Mouse (Mus musculus) CD4-positive helper T cell, adult 2 months (primary cell): Measurements from ENCODE around the gene Them4.
A peak's percentile ranks its signal among the peaks of the same experiment; 100 is the strongest.

Experiments used
- DNase-seq: peaks from one replicate; pipeline ENCODE4 v3.0.0-alpha.2; 2012; ENCODE audit warnings: low read depth, missing footprints, low spot score

Gene Them4

DNA sequence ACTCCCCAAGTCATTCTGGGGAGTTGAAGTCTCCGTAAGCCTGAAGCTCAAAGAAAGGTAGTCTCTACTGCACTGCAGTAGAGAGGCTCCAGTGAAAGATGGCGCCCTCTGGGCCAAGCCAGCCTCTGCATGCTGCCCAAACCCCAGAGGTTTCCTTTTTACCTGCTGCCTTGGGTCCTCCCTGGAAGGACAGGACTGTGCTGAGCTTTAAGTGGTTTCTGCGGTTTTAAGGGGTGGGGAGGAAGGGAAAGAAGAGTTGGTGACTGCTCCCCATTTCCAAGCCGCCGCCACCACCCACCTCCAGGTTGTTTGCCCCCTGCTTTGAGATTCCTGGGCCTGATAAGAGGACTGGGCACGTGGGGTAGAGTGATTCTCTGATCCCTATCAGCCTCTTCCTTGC lies 58.7 kb downstream of the Them4 start:
- peak; percentile 48 for DNase-seq

DNA sequence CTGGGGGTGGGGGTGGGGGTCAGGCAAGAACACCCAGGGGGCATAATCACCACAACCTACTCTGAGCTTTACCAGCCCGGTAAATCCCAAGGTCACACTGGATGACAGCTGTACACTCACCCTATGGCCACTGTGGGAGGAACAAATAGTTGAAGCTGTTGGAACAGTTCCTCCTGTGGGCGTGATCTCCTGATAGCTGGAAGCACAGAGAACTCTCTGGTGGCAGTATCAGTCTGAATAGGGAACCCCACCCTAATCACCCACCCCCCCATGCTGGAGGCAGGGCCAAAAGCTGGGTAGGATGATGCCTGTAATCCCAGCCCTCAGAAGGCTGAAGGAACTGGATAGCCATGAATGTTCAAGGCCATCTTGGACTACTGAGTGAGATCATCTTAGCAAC lies 59.8 kb downstream of the Them4 start:
- DNase-seq = no peak

DNA sequence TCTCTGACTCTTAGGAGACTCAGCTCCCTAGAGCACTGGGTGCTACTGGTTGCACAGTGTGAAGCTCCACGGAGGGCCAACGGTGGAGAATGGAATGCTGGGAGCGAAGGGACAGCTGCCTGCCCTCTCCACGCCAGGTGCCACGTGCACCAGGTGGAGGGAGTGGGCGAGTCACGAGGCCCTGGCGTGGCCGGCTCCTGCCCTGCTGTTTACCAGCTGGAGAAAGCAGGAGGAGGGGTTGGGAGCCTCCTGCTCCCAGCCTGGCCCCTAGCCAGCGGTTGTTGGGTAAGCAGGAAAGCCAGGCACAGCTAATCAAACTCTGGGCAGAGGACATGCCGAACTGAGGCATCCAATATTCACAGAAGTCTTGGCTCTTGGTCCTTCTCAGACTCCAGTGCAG lies 61.7 kb downstream of the Them4 start:
- DNase-seq = no peak

DNA sequence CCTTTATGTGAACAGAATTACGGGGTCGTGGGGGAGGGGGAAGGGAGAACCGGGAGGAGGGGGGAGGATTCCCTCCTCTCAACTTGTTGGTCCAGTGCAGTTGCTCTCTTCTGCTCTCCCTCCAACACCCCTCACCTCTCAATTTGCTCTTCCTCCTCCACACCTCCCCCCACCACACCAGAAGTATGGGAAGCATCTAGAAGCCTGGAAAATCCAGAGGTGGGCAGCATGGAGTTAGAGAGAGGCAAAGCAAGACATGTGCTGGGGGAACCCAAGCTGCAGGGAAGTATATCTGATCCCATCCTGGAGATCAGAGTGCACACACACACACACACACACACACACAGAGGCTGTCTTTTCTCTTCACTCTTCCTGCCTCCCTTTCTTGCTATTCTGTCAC lies 62.1 kb downstream of the Them4 start:
- no peak for DNase-seq

DNA sequence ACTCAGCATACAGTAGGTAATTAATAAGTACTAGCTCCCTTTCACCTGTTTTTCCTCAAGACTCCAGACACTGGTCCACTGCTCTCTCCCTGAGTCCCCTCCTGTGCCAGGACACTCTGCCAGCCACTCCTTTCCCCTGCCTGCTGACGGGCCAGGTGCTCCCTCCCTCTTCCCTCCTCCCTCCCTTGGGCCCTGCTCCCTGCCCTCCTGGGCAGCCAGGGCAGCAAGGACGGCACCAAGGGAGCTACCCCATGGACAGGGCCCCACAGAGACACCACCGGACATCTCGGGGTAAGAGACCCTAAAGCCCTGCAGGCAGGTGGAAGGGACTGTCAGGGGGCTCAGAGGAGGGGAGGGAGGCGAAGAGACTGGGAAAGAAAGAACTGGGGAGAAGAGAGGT lies 62.8 kb downstream of the Them4 start, which contains the start of gene Rorc:
Gene Rorc (plus strand): TSS at position 154 of the 400 bp plus-strand sequence.
- no peak for DNase-seq

DNA sequence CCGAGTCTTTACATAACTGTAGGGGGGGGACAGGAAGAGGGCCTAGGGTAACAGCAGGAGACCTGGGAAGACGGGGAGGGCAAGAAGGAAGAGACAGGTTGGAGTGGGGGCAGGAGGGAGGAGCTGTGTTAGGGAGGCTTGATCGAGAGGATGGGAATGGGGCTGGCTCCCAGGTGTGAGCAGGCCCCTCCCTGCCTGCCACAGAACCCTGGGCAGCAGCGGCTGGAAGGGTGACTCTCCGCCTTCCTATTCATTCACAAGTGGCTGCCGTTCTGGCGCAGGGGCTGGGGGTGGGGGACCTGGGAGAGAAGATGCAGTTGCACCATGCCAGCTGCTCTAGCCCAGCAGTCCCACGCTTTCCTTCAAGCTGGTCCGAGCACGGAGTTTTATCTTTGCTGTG lies 63.2 kb downstream of the Them4 start:
- DNase-seq = no peak

DNA sequence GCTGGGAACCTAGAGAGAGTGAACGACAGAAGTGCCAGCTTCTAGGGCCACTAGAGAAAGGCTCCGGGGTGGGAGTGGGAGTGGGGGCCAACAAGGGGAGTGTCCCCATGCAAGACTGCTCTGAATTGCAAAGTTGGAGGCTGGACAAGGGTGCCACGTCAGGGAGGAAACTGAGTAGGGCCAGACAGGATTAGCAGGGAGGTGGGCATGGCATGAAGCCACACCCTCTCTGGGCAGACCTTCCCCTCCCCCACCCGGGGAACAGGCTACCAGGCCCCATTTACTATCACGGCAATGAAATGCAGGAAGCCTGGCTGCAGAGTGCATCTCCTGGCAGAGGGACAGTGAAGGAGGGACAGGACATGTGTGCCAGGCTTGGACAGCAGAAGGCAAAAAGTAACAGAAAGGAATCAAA lies 63.7 kb downstream of the Them4 start:
- no peak for DNase-seq

DNA sequence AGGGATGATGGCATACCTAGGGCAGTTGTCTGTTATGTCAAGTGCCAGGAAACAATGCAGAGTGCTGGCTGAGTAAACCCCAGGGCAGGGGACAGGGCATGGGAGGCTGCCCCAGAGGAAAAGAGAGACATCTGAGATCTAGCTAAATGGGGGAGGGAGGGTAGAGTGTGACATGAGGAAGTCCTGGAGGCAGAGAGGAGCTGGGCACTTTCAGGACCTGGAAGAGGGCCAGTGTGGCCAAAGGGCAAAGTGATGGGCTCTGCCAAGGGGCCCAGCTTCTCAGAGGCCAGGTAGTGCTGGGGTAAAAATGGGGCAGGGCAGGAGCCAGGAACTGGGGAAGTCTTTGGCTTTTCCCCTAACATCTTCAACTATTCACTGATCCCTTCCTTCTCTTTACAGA lies 64.7 kb downstream of the Them4 start:
- DNase-seq = no peak

DNA sequence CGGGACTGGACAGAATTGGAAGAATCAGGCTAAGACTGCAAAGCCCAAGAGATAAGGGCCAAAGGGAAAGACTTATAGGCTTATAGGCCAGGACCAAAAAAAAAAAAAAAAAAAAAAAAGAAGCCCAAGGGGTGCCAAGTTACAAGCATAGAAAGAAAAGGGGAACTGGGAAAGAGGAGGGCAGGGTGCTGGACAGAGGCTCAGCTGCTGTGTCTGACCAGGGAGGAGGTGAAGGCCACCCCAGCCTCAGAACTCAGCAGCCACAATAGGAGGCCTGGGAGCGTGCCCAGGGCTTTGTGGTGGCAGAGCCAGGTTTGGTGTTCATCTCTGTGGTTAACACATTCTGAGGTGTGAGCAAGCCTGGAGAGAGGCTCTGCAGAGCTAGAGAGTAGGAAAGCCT lies 65.3 kb downstream of the Them4 start:
- no peak for DNase-seq

DNA sequence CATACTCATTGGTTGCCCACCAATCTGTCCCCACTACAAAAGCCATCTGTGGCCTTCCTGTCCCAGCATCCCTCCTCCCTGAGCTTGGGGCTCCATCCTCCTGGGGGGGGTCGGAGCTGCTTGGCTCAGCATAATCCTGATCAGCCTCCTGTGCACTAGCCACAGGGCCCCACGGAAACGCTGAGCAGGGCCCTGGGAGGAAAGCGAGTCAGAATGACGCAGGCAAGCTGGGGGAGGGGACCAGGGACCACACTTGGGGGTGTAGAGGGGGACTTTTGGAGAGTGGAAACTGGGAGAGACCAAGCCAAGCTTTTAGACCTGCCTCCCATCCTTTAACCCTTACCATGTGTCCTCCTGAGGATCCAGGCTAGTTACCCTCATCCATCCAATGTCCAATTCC lies 66.0 kb downstream of the Them4 start:
- DNase-seq = no peak

DNA sequence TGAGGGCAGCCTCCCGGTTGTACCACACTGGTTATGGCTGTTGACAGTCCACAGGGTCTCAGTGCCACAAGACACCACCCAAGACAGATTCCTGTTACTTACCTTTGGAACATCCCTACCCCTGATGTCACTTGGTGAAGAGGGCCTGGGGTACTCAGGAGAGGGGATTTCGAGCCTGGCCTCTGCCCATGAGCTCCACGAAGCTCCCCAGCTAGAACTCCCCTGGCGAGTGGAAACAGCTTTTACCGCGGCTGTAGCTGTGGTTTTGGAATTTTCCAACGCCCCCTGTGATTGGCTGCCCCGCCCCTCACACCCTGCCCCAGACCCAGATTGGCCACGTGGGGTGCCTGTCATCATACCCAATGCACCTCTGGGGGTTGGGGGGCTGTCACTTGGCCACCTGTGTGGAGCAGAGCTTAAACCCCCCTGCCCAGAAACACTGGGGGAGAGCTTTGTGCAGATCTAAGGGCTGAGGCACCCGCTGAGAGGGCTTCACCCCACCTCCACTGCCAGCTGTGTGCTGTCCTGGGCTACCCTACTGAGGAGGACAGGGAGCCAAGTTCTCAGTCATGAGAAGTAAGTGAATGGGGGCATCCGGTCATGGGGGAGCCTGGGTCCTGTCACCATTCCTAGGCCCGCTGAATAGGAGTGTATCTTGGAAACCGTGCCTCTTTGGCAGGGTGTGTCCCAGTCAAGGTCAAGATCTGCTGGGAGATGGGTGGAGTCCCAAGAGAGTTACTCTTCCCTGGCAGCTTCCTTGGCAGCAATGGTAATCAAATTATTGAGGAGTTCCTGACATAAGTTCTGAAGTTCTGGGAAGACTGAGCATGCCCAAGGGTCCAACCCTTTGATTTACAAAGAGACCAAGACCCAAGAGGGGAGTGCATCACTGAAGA lies 67.4 kb downstream of the Them4 start:
- DNase-seq = no peak

DNA sequence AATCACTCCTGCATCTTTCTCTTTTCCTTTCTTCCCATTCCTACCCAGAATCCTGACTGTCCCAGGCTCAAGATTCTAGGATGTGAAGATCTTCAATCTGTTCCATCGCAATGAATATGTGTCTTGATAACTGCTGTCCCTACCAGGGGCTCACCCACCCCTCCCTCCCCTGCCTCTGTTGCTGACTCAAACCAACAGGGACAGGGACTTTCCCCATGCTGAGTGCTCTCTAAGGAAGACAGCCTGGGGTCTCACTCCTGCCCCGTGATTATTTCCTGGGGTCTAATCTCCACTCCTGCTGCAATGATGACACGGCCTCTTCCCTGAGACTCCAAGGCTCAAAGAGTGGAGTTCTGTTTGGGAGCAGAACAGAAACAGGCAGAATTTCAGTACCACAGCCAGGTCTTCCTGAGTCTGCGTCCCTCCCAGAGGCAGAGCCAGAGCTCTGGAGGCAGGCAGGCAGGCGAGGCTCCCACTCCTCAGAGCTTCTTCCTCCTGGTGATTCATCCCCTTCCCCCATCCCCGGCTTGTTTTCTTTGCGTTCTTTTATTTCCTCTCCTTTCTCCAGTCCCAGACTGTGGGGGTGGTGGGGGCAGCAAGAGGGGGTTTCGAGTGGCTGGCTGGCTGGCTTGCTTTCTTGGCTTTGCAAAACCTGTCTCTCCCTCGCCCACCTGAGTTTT lies 70.1 kb downstream of the Them4 start:
- peak; percentile 43 for DNase-seq
